Mouse (Mus musculus) urinary bladder, postnatal 4 days (tissue): Measurements from ENCODE around the gene Tnrc6b.

Source experiments
- DNase-seq, 2 experiments: peaks; one replicate each; pipeline ENCODE4 v3.0.0; 2021 to 2022; ENCODE audit warnings: low spot score in 2 of 2

Gene Tnrc6b

GRCm38 (mm10) chr15:80969371-80969770, 258.3 kb downstream of the Tnrc6b start:
- no peak for DNase-seq

GRCm38 (mm10) chr15:80974311-80974710, 263.2 kb downstream of the Tnrc6b start:
- no peak for DNase-seq

GRCm38 (mm10) chr15:80975666-80976065, 264.6 kb downstream of the Tnrc6b start:
- no peak for DNase-seq

- DNase-seq: peak; percentile 81
Measured at GRCm38 (mm10) chr15:80977620-80978334, 266.7 kb downstream of the Tnrc6b start, which contains the start of gene Sgsm3. Sgsm3 (plus strand) TSS chr15:80977765.

- DNase-seq: no peak
Measured at GRCm38 (mm10) chr15:80979611-80980010, 268.5 kb downstream of the Tnrc6b start.

GRCm38 (mm10) chr15:80981176-80981575, 270.1 kb downstream of the Tnrc6b start:
- DNase-seq: no peak

GRCm38 (mm10) chr15:80983264-80983663, 272.2 kb downstream of the Tnrc6b start:
- no peak for DNase-seq

- DNase-seq: no peak
Measured at GRCm38 (mm10) chr15:80988331-80988730, 277.2 kb downstream of the Tnrc6b start.

- DNase-seq: no peak
Measured at GRCm38 (mm10) chr15:80989712-80990111, 278.6 kb downstream of the Tnrc6b start.
